Mouse (Mus musculus) small intestine, adult 2 months (tissue): Measurements from ENCODE around the gene Retreg1. TPM values are rescaled to one million over a fixed set of nuclear protein-coding genes. Genes with fewer than 3 reads are reported as not detected.

ENCODE experiments used
- H3K27ac ChIP-seq: fragments of 200-500 bp; 2 replicates; pipeline ENCODE4 v1.5.1; 2012; ENCODE audit warnings: low read depth, low read length, control low read depth, inconsistent platforms; ENCODE audit not compliant: insufficient read depth
- H3K27me3 ChIP-seq: fragments of 200-500 bp; 2 replicates; pipeline ENCODE4 v1.6.1; 2012; ENCODE audit warnings: mild to moderate bottlenecking, moderate library complexity, low read length, inconsistent platforms; ENCODE audit not compliant: control insufficient read depth, insufficient read depth
- H3K36me3 ChIP-seq: fragments of 200-500 bp; 2 replicates; pipeline ENCODE4 v1.6.1; 2012; ENCODE audit warnings: mild to moderate bottlenecking, low read length, control low read depth, inconsistent platforms; ENCODE audit not compliant: control insufficient read depth, insufficient read depth
- H3K4me1 ChIP-seq: fragments of 200-500 bp; 2 replicates; pipeline ENCODE4 v1.6.1; 2012; ENCODE audit warnings: low read length, inconsistent platforms, mixed read lengths; ENCODE audit not compliant: control insufficient read depth, insufficient read depth, insufficient read length
- H3K4me3 ChIP-seq: fragments of 200-500 bp; 2 replicates; pipeline ENCODE4 v1.5.1; 2012; ENCODE audit warnings: low read depth, mild to moderate bottlenecking, control low read depth, inconsistent platforms, low read length, moderate library complexity
- CTCF ChIP-seq: fragments of 200-500 bp; IDR thresholded peaks from 2 replicates; pipeline ENCODE4 v1.5.1; 2012; ENCODE audit warnings: low read depth, mild to moderate bottlenecking, control low read depth, inconsistent platforms, low read length, moderate library complexity, mixed read lengths; ENCODE audit not compliant: insufficient replicate concordance, insufficient read length; ENCODE audit errors: extremely low read depth
- POLR2A ChIP-seq: fragments of 200-500 bp; IDR thresholded peaks from 2 replicates; pipeline ENCODE4 v1.6.1; 2012; ENCODE audit warnings: low read depth, mild to moderate bottlenecking, control low read depth, inconsistent platforms, low read length, moderate library complexity
- WGBS: fragments of 180-500 bp; shearing (Covaris S2); methylation state at CpG from one replicate; pipeline ENCODE4 v1.1.7; 2018; 5-methylcytosine and 5-hydroxymethylcytosine counted together
- polyA plus RNA-seq: library from polyadenylated mRNA; depleted of rRNA; stranded (reverse); fragments of >200 nt; gene quantifications from 2 replicates; pipeline ENCODE4 v1.2.3, GENCODE M21; 2012

The Retreg1 gene
- polyA plus RNA-seq, 1 experiment, result 7.5 TPM

GRCm38 (mm10) chr15:25850552-25850951, 7.6 kb downstream of the Retreg1 start:
- no peak overlapping the region for H3K4me3 ChIP-seq
- no peak for TF ChIP-seq CTCF
- TF ChIP-seq POLR2A, result no peak
- WGBS, result 66% methylated on average over 11 of the region's 11 CpGs

GRCm38 (mm10) chr15:25854270-25854904, 11.4 kb downstream of the Retreg1 start:
- no peaks in the 10 kb centered on the region for H3K36me3 ChIP-seq
- no peaks in the 10 kb centered on the region for H3K27me3 ChIP-seq
- 72% methylated on average over 18 of the region's 18 CpGs for WGBS
- TF ChIP-seq CTCF (no peak), POLR2A (no peak)
- H3K27ac ChIP-seq, result no peak overlapping the region
- H3K4me1 ChIP-seq, result peaks cover 3% of the 10 kb centered on the region
- H3K4me3 ChIP-seq, result no peak overlapping the region

More at GRCm38 (mm10) chr15:25850552-25850951, 7.6 kb downstream of the Retreg1 start:
- H3K4me1 ChIP-seq, result no peaks in the 10 kb centered on the region
- no peak overlapping the region for H3K27ac ChIP-seq
- H3K27me3 ChIP-seq, result no peaks in the 10 kb centered on the region
- no peaks in the 10 kb centered on the region for H3K36me3 ChIP-seq

- Histone ChIP-seq H3K36me3 (no peaks in the 10 kb centered on the region), H3K27me3 (no peaks in the 10 kb centered on the region), H3K4me3 (peak overlapping the region; percentile 51), H3K4me1 (peaks cover 3% of the 10 kb centered on the region), H3K27ac (0 out of 2 replicates have a peak overlapping the region, but pooled peaks have one; percentile 1)
- TF ChIP-seq POLR2A (no peak), CTCF (no peak)
- 32% methylated on average over 12 of the region's 12 CpGs for WGBS
Measured at GRCm38 (mm10) chr15:25858611-25859058, 15.7 kb downstream of the Retreg1 start.

- TF ChIP-seq CTCF (no peak), POLR2A (no peak)
- Histone ChIP-seq H3K4me1 (peaks cover 3% of the 10 kb centered on the region), H3K36me3 (no peaks in the 10 kb centered on the region), H3K4me3 (no peak overlapping the region), H3K27ac (no peak overlapping the region), H3K27me3 (no peaks in the 10 kb centered on the region)
- WGBS, result 48% methylated on average over 3 of the region's 3 CpGs
Measured at GRCm38 (mm10) chr15:25859469-25859868, 16.5 kb downstream of the Retreg1 start.

- TF ChIP-seq CTCF (no peak), POLR2A (no peak)
- 85% methylated on average over 7 of the region's 7 CpGs for WGBS
- H3K36me3 ChIP-seq, result no peaks in the 10 kb centered on the region
- H3K4me3 ChIP-seq, result no peak overlapping the region
- H3K4me1 ChIP-seq, result peaks cover 3% of the 10 kb centered on the region
- no peaks in the 10 kb centered on the region for H3K27me3 ChIP-seq
- H3K27ac ChIP-seq, result no peak overlapping the region
Measured at GRCm38 (mm10) chr15:25861900-25862299, 18.9 kb downstream of the Retreg1 start.

GRCm38 (mm10) chr15:25865605-25866004, 22.6 kb downstream of the Retreg1 start:
- 81% methylated on average over 3 of the region's 3 CpGs for WGBS
- TF ChIP-seq POLR2A, result no peak
- H3K36me3 ChIP-seq, result no peaks in the 10 kb centered on the region

GRCm38 (mm10) chr15:25866106-25866505, 23.1 kb downstream of the Retreg1 start:
- Histone ChIP-seq H3K36me3 (no peaks in the 10 kb centered on the region), H3K4me1 (no peaks in the 10 kb centered on the region), H3K4me3 (no peak overlapping the region), H3K27me3 (no peaks in the 10 kb centered on the region), H3K27ac (no peak overlapping the region)
- TF ChIP-seq POLR2A (no peak), CTCF (no peak)
- WGBS, result 86% methylated on average over 6 of the region's 6 CpGs

More at GRCm38 (mm10) chr15:25865605-25866004, 22.6 kb downstream of the Retreg1 start:
- H3K27ac ChIP-seq, result no peak overlapping the region
- H3K27me3 ChIP-seq, result no peaks in the 10 kb centered on the region
- no peaks in the 10 kb centered on the region for H3K4me1 ChIP-seq
- no peak overlapping the region for H3K4me3 ChIP-seq
